Mouse (Mus musculus) neural tube, embryonic 12.5 days (tissue): ENCODE data around the gene Il12rb1. TPM values are rescaled to one million over a fixed set of nuclear protein-coding genes. Genes with fewer than 3 reads are reported as not detected.

Experiments
- ATAC-seq: fragments of 200-750 bp; cut with Nextera tagmentation; 2 replicates; pipeline ENCODE4 v1.8.0; 2017; ENCODE audit warnings: low read depth, mild to moderate bottlenecking, moderate TSS enrichment, moderate library complexity; ENCODE audit not compliant: low FRiP score
- H3K27ac ChIP-seq: fragments of 300-500 bp; sonication (generic); 2 replicates; pipeline ENCODE4 v1.5.1; 2016
- H3K27me3 ChIP-seq: fragments of 300-500 bp; sonication (generic); replicated peaks from 2 replicates; pipeline ENCODE4 v1.6.1; 2016; ENCODE audit warnings: mild to moderate bottlenecking
- H3K36me3 ChIP-seq: fragments of 300-500 bp; sonication (generic); 2 replicates; pipeline ENCODE4 v1.6.1; 2016; ENCODE audit warnings: mild to moderate bottlenecking
- H3K4me1 ChIP-seq: fragments of 300-500 bp; sonication (generic); 2 replicates; pipeline ENCODE4 v1.6.1; 2016
- H3K4me2 ChIP-seq: fragments of 300-500 bp; sonication (generic); replicated peaks from 2 replicates; pipeline ENCODE4 v1.6.1; 2016; ENCODE audit warnings: mild to moderate bottlenecking
- H3K4me3 ChIP-seq: fragments of 300-500 bp; sonication (generic); 2 replicates; pipeline ENCODE4 v1.5.1; 2016
- H3K9ac ChIP-seq: fragments of 300-500 bp; sonication (generic); 2 replicates; pipeline ENCODE4 v1.6.1; 2016; ENCODE audit warnings: mild to moderate bottlenecking
- H3K9me3 ChIP-seq: fragments of 300-500 bp; sonication (generic); 2 replicates; pipeline ENCODE4 v1.6.1; 2016; ENCODE audit warnings: mild to moderate bottlenecking
- WGBS: fragments of 180-500 bp; shearing (Covaris S2); methylation state at CpG from one replicate; pipeline ENCODE4 v1.1.7; 2016; 5-methylcytosine and 5-hydroxymethylcytosine counted together
- polyA plus RNA-seq: library from polyadenylated mRNA; unstranded; fragments of >200 nt; fragmentation: Nextera tagmentation; extraction: Ambion mirVana; gene quantifications from 2 replicates; pipeline ENCODE4 v1.2.1, GENCODE M21; 2016

Gene Il12rb1
- polyA plus RNA-seq, 1 experiment from 2014 or later = not detected

DNA sequence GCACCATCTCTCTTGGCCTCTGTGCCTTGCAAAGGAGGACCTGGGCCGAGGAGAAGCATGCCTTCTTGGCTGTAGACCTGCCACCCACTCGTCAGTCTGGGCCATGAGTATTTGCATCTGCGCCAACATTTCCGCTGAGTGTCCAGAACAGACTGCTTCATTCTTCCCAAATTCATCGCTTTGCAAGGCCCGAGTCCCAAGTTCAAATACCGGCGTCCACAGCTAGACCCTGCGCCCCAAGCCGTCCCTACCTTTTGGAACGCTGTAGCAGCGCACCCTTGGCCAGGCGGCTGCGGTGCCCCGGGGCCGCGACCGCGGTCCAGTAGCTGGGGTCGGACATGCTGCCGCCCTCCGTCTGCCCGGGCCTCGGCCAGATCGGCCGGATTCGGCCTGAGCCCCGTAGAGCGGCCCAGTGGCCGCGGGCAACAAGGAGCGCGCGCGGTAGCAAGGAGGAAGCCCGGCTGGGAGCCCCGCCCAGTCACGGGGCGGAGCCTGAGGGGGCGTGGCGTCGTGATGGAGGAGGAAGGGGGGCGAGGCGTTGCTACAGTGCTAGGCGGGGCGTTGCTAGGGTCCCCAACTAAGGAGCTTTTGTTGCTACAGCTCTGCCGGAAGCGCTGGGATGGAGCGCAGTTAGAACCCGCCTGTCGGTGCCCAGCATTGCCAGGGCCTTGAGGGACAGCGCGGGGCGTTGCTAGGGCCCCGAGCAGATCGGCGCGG is 16.1 kb upstream of the Il12rb1 start:
- H3K36me3 ChIP-seq = peaks cover 20% of the 10 kb centered on the region
- peak overlapping the region; percentile 78 for H3K4me2 ChIP-seq
- H3K4me3 ChIP-seq = peak overlapping the region; percentile 61
- H3K27ac ChIP-seq = peak overlapping the region; percentile 65
- peak; percentile 83 for ATAC-seq
- WGBS = 7% methylated on average over 58 of the region's 58 CpGs
- H3K4me1 ChIP-seq = peaks cover 30% of the 10 kb centered on the region
- no peaks in the 10 kb centered on the region for H3K9me3 ChIP-seq
- peak overlapping the region; percentile 77 for H3K9ac ChIP-seq
- H3K27me3 ChIP-seq = peaks cover 9% of the 10 kb centered on the region; the same call in 1 of the 2 replicates

GRCm38 (mm10) chr8:70792700-70793099 is 15.5 kb upstream of the Il12rb1 start:
- peak overlapping the region; percentile 65 for H3K27ac ChIP-seq
- H3K9me3 ChIP-seq = no peaks in the 10 kb centered on the region
- H3K27me3 ChIP-seq = peaks cover 10% of the 10 kb centered on the region; the same call in 1 of the 2 replicates
- H3K9ac ChIP-seq = peak overlapping the region; percentile 77
- H3K4me2 ChIP-seq = peak overlapping the region; percentile 78
- peak overlapping the region; percentile 61 for H3K4me3 ChIP-seq
- WGBS = under 1% methylated on average over 20 of the region's 20 CpGs
- peaks cover 15% of the 10 kb centered on the region for H3K36me3 ChIP-seq
- ATAC-seq = no peak; the same call in 1 of the 2 replicates
- H3K4me1 ChIP-seq = peaks cover 32% of the 10 kb centered on the region

- Histone ChIP-seq H3K9me3 (no peaks in the 10 kb centered on the region), H3K4me3 (no peak overlapping the region), H3K27ac (no peak overlapping the region), H3K36me3 (0 out of 2 replicates have a peak, but pooled peaks cover 6% of the 10 kb centered on the region), H3K9ac (no peak overlapping the region), H3K4me1 (peaks cover 38% of the 10 kb centered on the region), H3K4me2 (0 out of 2 replicates have a peak overlapping the region, but pooled peaks have one; percentile 78), H3K27me3 (peaks cover 25% of the 10 kb centered on the region)
- ATAC-seq = no peak
- WGBS = 88% methylated on average over 2 of the region's 2 CpGs
Observed at GRCm38 (mm10) chr8:70794215-70794614, 14.0 kb upstream of the Il12rb1 start.

DNA sequence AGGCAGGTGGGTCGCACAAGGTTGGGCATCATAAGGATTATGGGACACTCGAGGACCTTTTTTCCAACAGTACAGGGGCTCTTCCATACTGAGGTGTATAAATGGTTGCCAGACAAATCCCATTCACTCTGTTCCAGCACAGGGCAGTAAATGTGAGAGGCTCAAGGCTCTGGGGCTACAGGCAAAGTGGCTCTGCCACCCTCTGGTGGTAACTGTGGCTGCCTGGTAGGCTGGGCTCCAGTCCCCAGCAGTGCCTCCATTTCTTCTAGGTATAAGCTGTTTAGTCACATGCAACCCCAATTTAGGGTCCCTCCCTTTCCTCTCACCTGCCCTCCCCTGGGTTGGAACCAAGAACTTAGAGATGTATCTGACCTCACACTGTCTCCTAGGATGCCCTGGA is 12.9 kb upstream of the Il12rb1 start:
- Histone ChIP-seq H3K36me3 (no peaks in the 10 kb centered on the region), H3K27me3 (peaks cover 31% of the 10 kb centered on the region), H3K4me2 (no peak overlapping the region), H3K27ac (no peak overlapping the region), H3K9me3 (no peaks in the 10 kb centered on the region), H3K4me3 (no peak overlapping the region), H3K4me1 (peaks cover 38% of the 10 kb centered on the region), H3K9ac (no peak overlapping the region)
- 85% methylated on average over 2 of the region's 2 CpGs for WGBS
- no peak for ATAC-seq

DNA sequence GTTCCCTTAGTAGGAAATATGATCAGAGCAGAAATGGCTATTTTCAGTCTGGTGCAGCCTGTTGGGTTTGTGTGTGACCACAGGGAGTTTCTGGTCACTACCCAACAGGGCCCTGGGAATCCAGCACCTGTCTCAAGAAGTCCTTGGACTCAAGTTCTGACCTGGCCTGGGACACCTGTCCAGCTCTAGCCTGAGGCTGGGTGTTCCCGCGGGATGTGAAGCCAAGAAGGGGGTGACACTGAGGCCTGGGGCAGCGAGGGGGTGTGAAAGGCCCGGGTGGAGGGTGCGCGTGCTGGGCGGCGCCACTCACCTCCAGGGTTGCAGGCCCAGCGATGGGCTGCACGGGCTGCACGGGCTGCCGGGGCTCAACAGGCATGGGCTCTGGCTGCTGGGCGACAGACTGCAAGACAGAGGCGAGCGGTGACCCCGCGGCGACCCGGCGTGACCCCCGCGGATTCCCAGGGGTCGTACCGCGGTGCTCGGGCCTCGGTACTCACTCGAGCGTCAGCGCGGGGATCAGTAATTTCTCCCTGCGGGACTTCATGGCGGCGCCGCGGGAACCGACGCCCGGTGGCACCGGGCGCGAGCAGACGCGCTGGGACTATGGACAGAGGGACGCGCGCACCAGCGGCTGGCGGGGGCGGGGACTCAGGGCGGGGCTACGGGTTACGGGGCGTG is 11.7 kb upstream of the Il12rb1 start:
- Histone ChIP-seq H3K4me1 (peaks cover 31% of the 10 kb centered on the region), H3K27ac (no peak overlapping the region), H3K4me2 (peak overlapping the region; percentile 84), H3K27me3 (peaks cover 31% of the 10 kb centered on the region), H3K36me3 (no peaks in the 10 kb centered on the region), H3K4me3 (peak overlapping the region; percentile 52), H3K9ac (peak overlapping the region; percentile 65), H3K9me3 (no peaks in the 10 kb centered on the region)
- WGBS = 2% methylated on average over 54 of the region's 54 CpGs
- ATAC-seq = peak; percentile 2; the same call in 1 of the 2 replicates

DNA sequence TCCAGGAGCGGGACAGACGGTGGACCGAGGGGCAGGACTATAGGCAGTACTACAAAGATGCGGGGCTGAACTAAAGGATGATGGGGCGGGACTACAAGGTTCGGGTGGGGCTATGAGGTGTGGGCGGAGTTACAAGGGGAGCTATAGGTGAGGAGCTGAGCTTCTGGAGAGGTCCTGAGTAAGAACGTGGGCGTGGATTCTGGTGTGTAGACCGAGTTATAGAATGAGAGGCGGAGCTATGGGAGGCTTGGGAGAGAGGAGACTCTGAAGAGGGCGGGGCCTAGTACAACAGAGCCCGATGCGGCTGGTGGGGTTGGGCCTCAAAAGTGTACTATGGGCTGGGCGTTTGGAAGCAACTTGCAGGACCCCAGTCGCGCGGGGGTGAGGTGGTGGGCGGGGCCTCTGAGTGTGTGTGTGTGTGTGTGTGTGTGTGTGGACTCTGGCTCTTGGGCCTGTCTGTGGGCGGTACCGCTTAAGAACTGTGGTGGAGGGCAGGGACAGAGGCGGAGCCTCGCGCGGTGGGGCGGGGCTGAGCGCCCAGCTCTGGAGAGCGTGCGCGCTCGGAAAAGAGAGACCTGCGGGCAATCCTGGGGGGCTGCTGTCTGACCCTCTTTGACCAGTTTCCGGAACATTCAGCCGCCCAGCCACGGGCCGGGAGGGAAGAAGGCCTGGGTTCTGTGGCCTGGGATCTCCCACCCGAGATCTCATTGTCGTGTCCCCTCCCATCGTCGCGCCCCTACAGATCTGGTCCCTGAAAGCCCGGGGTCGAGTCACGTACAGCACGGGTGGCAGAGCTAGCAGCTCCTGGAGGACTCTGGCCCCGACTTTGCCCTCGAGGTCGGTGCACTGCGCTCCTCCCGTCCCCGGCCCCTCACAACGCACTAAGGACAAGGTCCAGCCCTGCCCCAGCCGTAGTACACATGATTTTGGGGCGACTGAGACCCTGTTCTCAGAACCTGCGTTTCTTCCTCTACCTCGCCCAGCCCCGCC is 10.9 kb upstream of the Il12rb1 start:
- peak overlapping the region; percentile 65 for H3K9ac ChIP-seq
- 1% methylated on average over 57 of the region's 57 CpGs for WGBS
- peaks cover 37% of the 10 kb centered on the region for H3K27me3 ChIP-seq
- peak overlapping the region; percentile 52 for H3K4me3 ChIP-seq
- no peak overlapping the region for H3K27ac ChIP-seq
- H3K36me3 ChIP-seq = no peaks in the 10 kb centered on the region
- peak overlapping the region; percentile 84 for H3K4me2 ChIP-seq
- peak; percentile 81 for ATAC-seq
- H3K9me3 ChIP-seq = no peaks in the 10 kb centered on the region
- peaks cover 27% of the 10 kb centered on the region for H3K4me1 ChIP-seq

DNA sequence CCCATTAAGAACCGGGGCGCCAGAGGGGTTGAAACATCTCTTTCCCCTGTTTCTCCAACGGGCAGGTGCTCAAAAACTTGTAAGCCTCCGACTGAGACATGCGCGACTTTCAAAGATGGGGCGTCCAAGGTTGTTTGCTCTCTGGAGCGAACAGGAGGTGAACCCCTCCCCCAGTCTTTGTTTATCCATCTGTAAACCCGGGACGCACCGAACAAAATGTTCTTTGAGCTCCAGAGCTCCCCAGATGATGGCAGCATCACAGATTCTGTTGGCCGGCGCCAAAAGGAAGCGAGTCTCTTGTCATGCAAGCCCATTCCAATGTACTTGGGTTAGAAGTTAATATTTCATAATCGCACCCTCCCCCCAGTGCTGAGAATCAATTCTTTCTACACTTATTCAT is 10.0 kb upstream of the Il12rb1 start:
- Histone ChIP-seq H3K4me3 (peak overlapping the region; percentile 52), H3K4me1 (peaks cover 18% of the 10 kb centered on the region), H3K27ac (no peak overlapping the region), H3K9ac (no peak overlapping the region; the same call in 1 of the 2 replicates), H3K4me2 (peak overlapping the region; percentile 84), H3K27me3 (peaks cover 44% of the 10 kb centered on the region), H3K9me3 (no peaks in the 10 kb centered on the region), H3K36me3 (no peaks in the 10 kb centered on the region)
- 13% methylated on average over 15 of the region's 15 CpGs for WGBS
- no peak for ATAC-seq

GRCm38 (mm10) chr8:70800648-70801047 is 7.6 kb upstream of the Il12rb1 start:
- H3K9me3 ChIP-seq = no peaks in the 10 kb centered on the region
- no peak overlapping the region for H3K4me2 ChIP-seq
- no peak overlapping the region for H3K27ac ChIP-seq
- peaks cover 61% of the 10 kb centered on the region for H3K27me3 ChIP-seq
- no peaks in the 10 kb centered on the region for H3K36me3 ChIP-seq
- H3K9ac ChIP-seq = no peak overlapping the region
- no peak for ATAC-seq
- 45% methylated on average over 10 of the region's 10 CpGs for WGBS
- peaks cover 32% of the 10 kb centered on the region for H3K4me1 ChIP-seq
- H3K4me3 ChIP-seq = no peak overlapping the region

- Histone ChIP-seq H3K4me2 (no peak overlapping the region), H3K9ac (no peak overlapping the region)
- 28% methylated on average over 15 of the region's 15 CpGs for WGBS
Observed at GRCm38 (mm10) chr8:70801156-70801555, 7.1 kb upstream of the Il12rb1 start.

DNA sequence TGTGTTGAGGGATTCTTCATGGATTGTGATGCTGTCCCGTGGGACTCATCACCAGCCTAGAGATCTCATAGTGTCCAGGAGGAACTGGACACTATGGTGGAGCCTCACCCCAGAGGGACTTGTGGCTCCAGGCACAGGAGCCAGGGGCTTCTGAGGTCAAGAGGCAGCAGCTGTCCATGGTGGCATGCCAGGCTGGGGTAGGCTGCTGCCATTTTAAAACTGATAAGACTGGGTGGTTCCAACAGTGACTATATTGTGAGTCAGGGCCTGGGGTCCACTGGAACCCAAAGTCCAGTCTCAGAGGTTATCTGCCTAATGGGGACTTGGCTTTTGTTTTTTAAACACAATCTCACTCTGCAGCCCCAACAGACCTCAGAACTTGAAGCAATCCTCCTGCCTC is 6.4 kb upstream of the Il12rb1 start:
- no peaks in the 10 kb centered on the region for H3K36me3 ChIP-seq
- H3K4me2 ChIP-seq = no peak overlapping the region
- no peak overlapping the region for H3K27ac ChIP-seq
- no peaks in the 10 kb centered on the region for H3K9me3 ChIP-seq
- H3K27me3 ChIP-seq = peaks cover 65% of the 10 kb centered on the region
- ATAC-seq = no peak
- H3K4me1 ChIP-seq = peaks cover 28% of the 10 kb centered on the region
- no peak overlapping the region for H3K9ac ChIP-seq
- 81% methylated on average over 1 of the region's 1 CpGs for WGBS
- H3K4me3 ChIP-seq = no peak overlapping the region

More at GRCm38 (mm10) chr8:70801156-70801555, 7.1 kb upstream of the Il12rb1 start:
- ATAC-seq = no peak
- Histone ChIP-seq H3K9me3 (no peaks in the 10 kb centered on the region), H3K27me3 (peaks cover 65% of the 10 kb centered on the region), H3K36me3 (no peaks in the 10 kb centered on the region), H3K27ac (no peak overlapping the region), H3K4me3 (no peak overlapping the region), H3K4me1 (peaks cover 32% of the 10 kb centered on the region)

DNA sequence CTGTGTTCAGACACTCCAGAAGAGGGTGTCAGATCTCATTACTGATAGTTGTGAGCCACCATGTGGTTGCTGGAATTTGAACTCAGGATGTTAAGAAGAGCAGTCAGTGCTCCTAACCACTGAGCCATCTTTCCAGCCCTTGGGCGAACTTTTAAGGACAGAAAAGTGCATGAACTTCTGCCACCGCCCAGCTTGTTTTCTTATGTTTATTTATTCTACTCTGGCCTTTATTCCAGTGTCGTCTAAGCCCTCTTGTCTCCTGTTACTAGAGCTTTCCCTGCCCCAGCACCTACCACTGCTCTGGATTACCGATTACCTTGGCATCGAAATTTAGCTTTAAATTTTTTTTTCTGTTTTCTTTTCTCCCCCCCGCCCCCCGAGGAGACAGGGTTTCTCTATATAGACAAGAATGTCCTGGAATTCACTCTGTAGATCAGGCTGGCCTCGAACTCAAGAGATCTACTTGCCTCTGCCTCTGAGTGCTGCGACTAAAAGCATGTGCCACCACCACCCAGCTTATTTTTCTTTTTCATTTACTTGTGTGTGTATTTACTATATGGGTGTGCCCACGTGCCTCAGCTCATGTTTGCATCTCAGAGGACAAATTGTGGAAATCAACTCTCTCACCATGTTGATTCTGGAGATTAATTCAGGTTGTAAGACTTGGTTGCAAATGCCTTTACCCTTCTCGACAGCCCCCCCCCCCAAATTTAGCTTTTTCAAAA is 5.3 kb upstream of the Il12rb1 start:
- Histone ChIP-seq H3K4me3 (no peak overlapping the region), H3K27me3 (peaks cover 65% of the 10 kb centered on the region), H3K9me3 (no peaks in the 10 kb centered on the region), H3K4me1 (peaks cover 23% of the 10 kb centered on the region), H3K4me2 (0 out of 2 replicates have a peak overlapping the region, but pooled peaks have one; percentile 78), H3K9ac (no peak overlapping the region), H3K36me3 (no peaks in the 10 kb centered on the region), H3K27ac (no peak overlapping the region)
- 75% methylated on average over 11 of the region's 11 CpGs for WGBS
- ATAC-seq = no peak
